Mouse (Mus musculus) fat pad, adult 2 months (tissue): ENCODE measurements at regions not wholly inside any gene's neighbourhood (a gene's known extent, or its start where the extent isn't known, plus 50 kb on each side); places are given as distances from the start of the nearest gene placed in this dataset.
A peak's percentile ranks its signal among the peaks of the same experiment; 100 is the strongest.

ENCODE experiments used
- DNase-seq: peaks from one replicate; pipeline ENCODE4 v3.0.0-alpha.2; 2011; ENCODE audit warnings: low read depth, low spot score; ENCODE audit errors: extremely low read depth

DNA sequence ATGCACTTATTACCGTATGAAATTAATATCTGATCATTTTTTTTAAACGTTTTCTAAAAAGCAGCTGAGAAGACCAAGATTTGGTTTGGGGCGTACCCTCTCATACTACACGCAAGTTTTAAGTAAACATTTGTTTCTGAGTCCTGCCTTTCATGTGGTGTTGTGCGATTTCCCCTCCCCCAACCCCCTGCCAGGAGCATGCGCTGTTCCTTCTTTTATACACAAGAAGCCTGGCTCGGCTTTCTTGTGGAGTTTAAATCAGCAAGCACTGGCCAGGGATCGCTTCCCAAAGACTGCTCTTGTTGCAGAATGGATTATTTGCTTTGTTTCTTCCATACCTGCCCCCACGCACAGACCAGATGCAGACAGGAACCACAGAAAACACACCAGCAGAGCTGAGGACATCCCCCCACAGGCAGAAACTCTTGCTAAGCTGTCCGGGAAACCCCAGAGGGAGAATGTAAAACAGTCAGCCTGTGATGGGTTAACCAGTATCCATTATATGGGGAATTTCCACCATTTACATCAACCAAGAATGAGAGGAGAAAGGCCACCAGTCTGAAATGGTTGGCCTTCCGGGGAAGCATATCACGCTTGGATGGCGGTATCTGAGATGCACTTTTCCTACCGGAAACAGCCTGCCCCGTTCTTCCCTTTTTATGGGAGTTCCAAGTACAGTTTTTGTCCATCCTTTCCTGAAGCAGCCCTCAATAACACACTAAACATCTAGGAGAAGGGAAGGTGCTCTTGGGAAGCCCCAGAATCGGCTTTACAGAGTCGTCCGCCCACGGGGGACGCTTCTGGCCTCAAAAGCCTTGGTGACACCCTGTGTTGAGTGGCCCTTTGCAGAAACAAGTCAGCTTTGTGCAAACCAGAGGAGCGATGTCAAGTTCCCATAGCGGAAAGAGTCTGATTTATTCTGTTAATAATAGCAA lies 91.3 kb downstream of the Tomm20 start:
- DNase-seq: no peak

DNA sequence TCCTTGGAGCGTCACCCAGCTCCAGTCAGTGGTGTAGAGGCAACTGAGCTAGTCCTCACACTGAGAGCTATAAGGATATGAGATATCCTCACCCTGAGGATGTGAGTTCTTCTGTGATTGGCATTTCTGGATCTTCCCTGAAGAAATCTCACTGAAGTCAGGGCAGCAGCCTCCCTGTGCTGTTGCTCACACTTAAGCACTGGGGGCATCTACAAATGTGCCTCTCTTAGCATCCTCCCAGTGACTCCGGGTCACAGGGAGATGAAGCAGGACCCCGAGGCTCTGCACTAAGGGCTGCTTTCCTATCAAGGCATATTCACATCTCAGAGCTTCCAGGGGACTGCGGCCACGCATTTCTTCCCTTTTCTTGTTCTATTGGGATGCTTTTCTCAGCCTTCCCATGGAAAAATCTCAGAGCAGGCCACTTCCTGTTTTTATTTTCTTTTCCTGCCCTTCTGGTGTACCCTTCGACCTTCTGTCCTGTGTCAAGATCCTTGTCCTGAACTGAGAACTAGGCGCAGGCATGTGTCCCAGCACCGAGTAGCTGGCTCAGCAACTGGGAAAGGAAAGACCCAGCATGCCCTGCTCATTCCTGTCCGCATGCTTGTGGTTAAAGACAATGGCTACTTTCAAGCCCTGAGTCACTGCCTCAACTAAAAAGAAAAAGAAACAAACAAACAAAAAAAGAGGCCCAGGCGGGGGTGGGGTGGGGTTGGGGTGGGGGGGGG lies 92.8 kb downstream of the Tomm20 start:
- no peak for DNase-seq

DNA sequence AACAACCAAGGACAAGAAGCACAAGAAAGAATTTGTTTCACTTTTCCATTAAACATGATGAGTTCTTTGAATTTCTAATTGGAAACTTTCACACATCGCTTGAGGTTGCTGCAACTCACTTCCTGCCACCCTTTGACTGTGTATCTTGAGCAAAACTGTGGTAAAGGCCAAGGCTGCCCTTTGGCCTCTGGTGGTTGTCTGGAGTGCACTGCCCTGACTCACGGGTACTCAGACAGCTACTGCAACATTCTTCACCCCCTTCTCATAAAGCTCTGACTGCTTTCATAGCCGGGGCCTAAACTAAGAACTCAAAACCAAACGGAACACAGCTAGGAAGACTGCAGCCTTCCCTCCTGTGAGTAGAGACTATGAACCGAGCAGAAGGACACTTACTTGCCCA lies 93.5 kb downstream of the Tomm20 start:
- no peak for DNase-seq

DNA sequence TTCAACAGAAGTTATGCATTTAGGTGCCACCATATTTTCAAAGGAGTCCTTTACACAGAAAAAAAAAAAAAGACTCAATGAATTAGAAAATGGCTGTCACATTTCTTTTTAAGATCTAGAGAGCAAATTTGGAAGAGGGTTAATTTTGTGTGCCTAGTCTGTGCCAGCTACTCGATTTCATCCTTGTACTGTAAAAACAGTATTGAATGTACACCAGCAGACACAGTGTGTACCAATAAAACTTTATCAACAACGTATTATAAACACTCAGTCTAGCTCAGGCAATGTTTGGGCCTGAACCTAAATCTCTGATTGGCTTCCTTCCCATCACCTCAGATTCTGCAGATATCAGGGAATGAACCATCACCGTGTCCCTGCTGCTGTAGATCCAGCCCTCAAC lies 93.9 kb downstream of the Tomm20 start:
- DNase-seq: no peak

GRCm38 (mm10) chr8:126850189-126850535 lies 95.5 kb downstream of the Tomm20 start:
- no peak for DNase-seq

- DNase-seq: no peak
Measured at GRCm38 (mm10) chr8:126849411-126850188, 96.0 kb downstream of the Tomm20 start.

DNA sequence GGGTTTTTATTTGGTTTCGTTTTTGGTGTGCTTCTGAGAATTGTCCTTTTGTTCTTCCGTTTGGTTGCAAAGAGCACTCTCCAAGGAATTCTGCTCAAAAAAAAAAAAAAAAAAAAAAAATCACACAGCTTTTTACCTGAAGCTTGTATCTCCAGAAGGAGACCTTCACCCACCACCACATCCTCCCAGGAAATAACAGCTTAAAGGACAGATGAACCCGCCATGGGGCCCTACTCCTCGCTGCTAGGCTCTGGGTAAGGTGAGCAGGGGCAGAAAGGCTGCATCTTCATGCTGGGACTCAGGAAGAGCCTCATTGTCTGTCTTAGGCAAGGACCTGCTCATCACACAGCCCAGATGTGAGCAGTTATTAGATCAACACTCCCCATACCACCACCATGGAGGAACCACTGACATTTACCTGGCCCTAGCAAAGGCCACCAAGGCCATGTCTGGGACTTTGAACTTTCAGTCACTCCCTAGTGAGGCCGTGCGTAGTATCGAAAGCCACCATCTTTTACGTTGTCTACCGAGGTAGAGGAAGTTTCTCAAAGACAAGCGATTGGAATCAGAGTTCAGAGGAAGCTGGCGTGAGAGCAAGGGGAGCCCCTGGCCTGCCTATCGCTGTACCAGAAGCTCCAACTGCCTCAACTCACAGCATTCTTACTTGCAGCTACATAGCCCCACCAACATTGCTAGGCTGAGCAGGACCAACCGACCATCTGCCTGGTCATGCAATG lies 97.1 kb downstream of the Tomm20 start:
- DNase-seq: no peak

DNA sequence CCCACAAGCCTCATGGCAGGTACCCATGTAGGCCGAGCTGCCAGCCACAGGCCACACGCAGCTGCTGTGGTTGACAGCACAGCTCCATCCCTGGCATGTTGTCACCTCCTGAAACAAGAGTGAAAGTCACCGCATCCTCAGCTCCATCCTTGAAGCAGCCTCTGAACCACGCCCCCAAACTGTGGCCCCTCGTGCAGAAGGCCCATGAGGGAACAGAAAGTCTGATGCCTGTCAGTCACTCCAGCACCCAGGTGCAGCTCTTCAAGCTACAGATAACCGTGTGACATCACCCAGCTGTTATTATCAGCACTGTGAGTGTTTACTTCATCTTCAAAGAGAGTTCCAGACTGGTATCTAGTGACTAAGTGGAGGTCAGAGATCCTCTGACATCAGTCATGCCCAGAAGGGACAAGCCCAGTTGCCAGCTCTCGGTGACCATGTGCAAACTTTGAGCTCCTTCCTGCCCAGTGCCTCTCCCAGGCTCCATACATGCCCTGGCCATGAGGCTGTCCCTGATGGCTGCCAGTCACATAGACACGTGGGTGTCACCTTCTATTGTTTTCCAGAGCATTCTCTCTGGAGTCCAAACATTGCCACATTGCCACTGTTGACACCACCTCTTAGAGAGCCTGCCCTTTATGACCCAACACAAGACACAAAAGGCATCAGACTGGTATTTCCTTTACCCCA lies 97.8 kb downstream of the Tomm20 start:
- DNase-seq: peak; percentile 70

DNA sequence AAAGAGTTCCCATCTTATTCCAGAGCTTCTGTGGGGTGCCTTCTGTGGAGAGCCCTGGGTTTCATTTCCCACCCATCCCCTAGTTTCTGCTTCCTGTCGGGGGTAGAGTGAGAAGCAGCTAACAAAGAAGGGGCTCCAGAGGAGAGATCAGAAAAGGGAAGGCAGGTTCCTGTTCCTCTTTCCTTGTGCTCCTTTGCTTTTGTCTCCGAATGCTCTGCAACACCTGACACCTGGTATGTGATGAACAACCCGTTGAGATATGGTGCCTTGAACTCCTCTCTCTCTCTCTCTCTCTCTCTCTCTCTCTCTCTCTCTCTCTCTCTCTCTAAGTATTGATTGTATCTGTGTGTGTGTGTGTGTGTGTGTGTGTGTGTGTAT lies 99.5 kb downstream of the Tomm20 start:
- no peak for DNase-seq

GRCm38 (mm10) chr8:126845530-126846187 lies 100.0 kb downstream of the Tomm20 start:
- no peak for DNase-seq

DNA sequence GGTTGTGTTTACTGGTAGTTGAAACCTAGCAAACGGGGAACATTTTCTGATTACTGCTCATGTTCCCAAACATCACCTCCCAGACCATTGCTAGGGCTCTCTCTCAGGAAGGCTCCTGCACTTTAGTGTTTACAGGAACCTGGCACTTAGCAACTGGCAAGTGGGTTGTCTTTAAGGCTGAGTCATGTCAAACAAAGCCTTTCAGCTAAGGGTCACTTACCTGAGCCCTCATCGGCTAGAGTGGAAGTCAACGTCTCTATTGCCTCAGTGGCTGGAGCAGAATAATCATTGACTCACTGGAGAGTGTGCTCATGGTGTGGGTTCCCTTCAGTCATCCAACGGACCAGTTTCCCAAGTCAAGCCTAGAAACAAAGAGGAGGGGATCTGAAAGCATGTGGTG lies 101.0 kb downstream of the Tomm20 start:
- DNase-seq: no peak

DNA sequence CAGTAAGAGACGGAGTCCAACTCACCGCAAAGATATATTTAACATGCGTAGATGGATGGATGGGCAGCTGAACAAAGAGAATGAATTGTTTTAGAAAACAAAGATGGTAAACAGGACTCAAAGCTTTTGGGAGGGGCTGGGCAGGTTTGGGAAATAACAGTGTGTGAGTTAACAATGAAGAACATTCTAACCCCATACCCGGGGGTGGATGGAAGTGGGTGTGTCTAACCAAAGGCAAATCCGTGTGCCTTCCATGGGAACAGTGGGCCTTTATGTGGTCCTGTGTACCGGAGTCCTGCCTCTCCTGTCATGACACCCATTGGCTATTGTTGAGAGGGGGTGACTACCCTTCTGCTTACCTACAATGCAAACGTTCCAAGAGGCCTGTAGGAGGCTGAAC lies 104.5 kb downstream of the Tomm20 start:
- DNase-seq: no peak

- no peak for DNase-seq
Measured at GRCm38 (mm10) chr8:126839712-126840355, 105.8 kb downstream of the Tomm20 start.

DNA sequence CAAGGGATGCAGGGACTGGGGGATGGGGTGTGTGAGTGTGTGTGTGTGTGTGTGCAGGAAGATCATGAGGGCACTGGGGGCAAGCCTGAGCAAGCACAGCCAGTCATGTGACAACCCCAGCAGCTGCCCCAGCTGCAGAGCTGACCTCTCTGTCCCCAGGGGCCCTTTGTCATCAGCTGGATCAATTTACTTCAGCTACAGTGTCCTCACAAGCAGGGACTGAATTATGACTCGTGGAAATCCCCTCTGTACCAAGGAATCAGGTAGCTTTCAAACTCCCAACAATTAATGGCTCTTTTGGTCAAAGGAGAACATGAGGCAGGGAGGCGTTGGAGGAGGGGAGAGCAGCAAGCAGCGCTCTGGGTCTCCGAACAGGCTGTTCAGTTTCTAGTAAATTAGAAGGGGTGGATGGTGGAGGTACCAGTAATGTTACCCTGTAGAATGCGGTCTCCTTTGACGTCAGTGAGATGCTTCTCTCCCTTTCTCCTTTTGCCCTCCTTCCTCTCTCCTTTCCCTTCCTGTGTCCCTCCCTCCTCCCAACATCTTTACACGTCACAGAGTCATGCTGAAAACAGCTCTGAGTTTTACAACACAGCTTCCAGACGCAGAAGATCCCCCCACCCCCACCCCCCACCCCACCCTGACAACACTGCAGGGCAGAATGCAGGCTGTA lies 106.5 kb downstream of the Tomm20 start:
- no peak for DNase-seq

DNA sequence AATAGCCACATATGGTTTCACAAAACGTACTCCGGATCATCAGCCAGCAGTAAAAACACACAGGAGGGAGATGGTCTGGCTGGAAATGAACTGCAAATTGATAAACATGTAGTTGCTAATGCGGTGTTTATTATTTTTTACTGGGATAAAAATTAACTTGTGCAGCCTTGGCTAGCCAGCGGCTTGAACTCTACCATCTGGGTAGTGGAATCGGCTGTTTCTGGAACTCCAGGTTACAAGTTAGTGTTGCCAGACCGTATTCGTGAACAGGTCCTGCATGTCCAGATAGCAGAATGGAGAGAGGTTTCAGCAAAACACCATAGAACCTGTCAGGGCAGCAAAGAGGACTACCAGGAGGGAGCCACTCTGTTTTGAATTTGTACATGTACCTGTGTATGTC lies 107.4 kb downstream of the Tomm20 start:
- no peak for DNase-seq

DNA sequence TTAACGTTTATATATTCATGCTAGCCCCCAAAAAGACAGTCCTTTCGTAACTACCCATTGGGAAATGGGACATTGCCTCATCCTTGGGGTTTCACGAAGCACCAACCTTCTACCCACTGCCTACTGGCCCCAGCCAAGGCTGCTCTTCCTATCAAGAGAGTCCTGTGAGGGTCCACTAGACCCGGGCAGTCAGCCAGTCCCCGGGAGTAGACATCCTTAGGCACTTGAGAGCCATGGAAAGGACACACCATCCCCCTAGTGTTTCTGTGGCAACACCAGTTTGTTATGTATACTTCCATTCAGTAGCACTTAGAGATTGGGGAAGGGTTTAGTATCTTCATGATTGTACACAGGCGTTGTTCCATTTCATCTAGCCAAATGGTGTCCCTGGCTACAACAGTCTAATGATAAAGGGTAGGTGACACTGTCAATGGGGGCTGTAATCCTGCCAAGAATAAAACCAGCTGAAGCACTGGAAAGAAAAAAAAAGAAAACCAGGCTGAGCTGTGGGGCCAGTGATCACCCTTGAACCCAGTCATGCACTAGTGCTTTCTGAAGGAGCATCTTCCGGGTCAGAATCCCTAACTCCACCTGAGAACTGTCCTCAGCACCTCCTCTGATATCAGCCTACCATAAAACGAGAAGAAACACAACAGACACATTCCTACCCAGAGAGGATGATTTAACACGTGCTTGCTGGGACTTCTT lies 108.2 kb downstream of the Tomm20 start:
- no peak for DNase-seq

DNA sequence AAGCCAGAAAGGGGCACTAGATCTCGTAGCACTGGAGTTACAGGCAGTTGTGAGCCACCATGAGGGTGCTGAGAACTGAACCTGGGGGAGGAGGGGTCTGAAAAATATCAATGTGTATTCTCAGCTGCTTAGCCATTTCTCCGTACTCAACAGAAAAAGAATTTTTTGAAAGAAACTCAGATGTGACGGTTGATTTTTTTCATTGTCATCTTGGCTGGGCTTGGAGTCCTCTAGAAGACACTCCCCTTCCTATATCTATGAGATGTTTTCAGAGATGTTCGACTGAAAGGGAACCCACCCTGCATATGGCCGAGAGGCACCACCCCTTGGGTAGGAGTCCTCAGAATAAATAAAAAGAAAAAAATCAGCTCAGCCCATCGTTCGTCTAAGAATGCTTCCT lies 110.1 kb downstream of the Tomm20 start:
- DNase-seq: no peak
